Mouse (Mus musculus): ENCODE measurements around the gene AI481877. TPM values are rescaled to one million over a fixed set of nuclear protein-coding genes. Genes with fewer than 3 reads are reported as not detected.

Gene AI481877
- total RNA-seq, 2 experiments from 2014 or later, result not detected

DNA sequence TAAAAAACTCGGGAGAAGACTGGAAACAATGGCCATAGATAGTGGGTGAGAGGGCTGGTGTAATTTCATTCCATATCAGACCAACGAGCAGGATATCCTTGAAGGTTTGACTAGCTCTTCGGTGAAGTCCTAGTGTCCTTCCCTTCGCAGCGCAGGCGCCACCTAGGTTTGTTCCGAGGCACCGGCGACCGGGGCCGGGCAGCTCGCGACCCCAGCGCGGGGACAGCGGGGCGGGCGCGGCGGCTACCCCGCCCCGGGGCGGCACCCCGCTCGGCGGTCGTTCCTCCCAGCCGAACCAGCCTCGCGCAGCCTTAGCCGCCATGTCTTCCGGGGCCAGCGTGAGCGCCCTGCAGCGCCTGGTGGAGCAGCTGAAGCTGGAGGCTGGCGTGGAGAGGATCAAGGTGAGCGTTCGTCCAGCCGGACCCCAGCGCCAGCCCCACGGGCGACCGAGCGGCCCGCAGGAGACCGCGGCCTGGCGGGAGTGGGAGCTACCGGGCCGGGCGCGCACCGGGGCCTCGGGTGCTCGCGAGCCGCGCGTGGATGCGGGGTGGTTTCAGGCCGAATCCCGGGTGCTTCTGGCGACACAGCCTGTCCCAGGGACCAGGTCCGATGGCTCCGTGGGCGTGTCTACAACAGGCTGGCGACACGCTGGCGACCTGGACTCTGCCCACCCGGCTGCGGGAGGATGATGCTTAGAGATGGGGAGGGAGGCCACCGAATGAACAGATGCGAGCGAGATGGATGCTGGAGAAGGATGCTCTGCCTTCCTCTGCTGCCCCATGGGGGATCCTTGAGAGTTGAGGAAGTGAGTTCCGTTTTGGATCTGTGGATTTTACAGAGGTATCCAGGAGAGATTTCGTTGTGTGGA lies 103.6 kb downstream of the AI481877 start, which contains the start of gene Gng10:
TSS of gene Gng10 (plus strand) at position 171 of the 868 bp plus-strand sequence.
- peak; percentile 81 to 87 for DNase-seq

DNA sequence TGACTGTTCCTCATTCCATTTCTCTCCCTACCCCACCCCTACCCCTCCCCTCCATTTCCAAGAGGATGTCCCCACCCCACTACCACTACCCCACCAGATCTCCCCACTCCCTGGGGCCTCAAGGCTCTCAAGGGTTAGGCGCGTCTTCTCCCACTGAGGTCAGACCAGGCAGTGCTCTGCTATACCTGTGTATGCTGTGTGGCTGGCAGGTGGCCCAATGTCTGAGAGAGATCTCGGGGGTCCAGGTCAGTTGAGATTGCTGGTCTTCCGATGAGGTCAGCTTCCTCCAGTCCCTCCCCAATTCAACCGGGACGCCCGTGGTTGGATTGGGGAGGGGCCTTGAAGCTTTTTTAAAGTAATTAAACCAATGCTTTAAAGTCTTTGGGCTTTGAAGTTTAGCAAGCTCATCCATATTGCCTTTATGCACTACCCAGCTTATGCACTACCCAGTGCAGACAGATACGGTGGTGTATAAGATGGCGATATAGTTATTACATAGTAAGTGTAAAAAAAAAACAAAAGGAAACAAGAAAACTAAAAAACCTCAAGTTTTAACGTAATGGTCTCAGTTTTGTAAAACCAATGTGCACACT lies 104.4 kb downstream of the AI481877 start:
- no peak for DNase-seq

- DNase-seq, result no peak
Measured at GRCm38 (mm10) chr4:59016922-59017321, 121.9 kb downstream of the AI481877 start.

DNA sequence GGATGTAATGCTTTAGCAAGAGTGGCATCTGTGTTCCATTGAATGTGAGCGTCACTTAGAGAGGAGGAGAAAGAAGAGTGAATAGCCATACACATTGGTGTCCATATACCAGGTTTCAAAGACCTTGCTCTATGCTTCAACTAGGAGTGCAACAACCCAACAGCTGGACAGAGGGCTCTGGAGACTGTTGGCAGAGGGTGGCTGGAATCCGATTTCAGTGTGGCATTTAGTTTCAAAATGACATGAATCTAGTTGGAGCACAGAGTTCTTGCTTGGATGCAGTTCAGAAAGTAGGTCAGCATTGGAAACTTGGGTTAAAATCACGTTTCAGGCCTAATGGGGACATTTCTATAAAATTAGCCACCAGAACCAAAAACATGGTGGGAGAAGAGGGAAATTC lies 123.6 kb downstream of the AI481877 start:
- no peak for DNase-seq

GRCm38 (mm10) chr4:59011446-59011845 lies 127.3 kb downstream of the AI481877 start:
- no peak for DNase-seq

GRCm38 (mm10) chr4:59009696-59010095 lies 129.1 kb downstream of the AI481877 start:
- peak in 1 of 2 experiments; percentile 25 for DNase-seq

DNA sequence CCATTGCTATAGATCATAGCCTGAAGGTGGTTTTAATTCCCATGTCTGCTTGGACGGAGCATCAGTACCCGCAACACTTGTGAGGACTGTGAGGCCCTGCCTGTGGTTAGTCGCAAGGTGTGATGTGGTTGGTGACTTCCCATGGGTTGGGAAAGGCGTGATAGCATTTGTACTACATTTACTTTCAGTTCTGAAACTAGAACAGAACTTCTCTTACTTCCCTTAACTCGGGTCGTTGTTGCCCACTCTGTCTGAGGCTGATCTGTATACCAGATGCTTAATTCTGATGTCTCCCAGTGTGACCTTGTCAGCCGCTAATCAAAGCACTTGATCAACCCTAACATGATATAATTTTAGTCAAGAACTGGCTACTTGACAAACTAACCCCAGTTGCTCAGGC lies 129.6 kb downstream of the AI481877 start:
- no peak for DNase-seq

DNA sequence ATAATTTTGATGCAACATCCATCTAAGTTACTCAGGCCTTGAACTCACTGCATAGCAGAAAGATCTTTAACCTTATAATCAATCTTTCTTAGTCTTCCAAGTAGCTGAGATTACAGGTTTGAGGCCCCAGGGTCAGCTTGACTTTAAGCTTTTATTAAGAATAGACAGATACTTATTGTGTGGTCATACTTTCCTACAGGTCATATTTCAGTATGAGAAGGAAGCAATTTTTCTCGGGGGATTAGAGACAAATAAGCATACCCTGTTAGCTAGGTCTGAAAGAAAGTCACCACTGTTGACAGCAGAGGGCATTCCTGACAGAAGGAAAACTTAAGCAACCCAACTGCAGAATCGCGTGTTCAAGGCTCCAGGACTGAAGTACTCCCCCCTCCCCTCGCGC lies 130.8 kb downstream of the AI481877 start:
- no peak for DNase-seq

DNA sequence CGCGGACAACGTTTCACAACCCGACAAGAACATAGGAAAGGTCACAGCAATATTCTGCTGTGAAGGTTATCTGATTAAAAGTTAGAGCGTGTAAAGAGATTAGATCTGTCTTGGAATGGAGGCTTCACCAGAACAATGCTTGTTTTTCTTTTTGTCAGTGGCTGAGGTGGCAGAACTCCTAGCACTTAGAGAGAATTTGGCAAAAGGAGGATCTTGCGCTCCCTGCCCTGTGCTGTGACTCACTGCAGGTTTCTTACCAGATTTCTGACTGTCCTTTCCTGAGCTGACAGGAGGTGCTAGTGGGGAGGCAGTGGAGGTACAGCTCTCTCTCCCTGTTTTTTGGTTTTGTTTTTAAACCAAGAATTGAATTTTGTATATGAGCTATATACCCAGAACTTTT lies 131.8 kb downstream of the AI481877 start:
- peak; percentile 31 to 38 for DNase-seq

- DNase-seq, result no peak
Measured at GRCm38 (mm10) chr4:59006211-59006610, 132.6 kb downstream of the AI481877 start.

DNA sequence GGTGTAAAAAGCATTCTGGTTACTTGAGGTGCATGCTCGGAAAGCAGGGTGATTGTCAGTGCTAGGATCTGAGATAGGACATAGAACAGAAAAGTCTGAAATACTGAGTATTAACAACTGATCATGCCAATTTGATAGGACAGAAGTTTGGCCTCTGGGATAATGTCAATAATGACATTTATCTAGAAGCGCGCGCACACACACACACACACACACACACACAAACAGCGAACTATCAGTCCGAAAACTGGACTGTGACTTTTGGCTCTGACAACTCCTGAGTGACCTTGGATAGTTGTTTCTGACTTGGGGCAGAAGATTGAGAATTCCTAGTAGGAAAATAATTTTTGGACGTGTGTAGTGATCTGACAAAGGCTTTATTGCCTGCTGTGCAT lies 135.0 kb downstream of the AI481877 start:
- DNase-seq, result peak in 1 of 2 experiments; percentile 16

GRCm38 (mm10) chr4:59002948-59003805 lies 135.6 kb downstream of the AI481877 start, which contains the start of gene Gm20503:
Gene Gm20503, plus strand, starts transcription at chr4:59003210.
- peak; percentile 95 to 96 for DNase-seq

GRCm38 (mm10) chr4:59000614-59001013 lies 138.2 kb downstream of the AI481877 start:
- peak; percentile 46 to 63 for DNase-seq

- peak; percentile 77 to 78 for DNase-seq
Measured at GRCm38 (mm10) chr4:58999686-59000085, 139.1 kb downstream of the AI481877 start.

- no peak for DNase-seq
Measured at GRCm38 (mm10) chr4:58998688-58999087, 140.1 kb downstream of the AI481877 start.

DNA sequence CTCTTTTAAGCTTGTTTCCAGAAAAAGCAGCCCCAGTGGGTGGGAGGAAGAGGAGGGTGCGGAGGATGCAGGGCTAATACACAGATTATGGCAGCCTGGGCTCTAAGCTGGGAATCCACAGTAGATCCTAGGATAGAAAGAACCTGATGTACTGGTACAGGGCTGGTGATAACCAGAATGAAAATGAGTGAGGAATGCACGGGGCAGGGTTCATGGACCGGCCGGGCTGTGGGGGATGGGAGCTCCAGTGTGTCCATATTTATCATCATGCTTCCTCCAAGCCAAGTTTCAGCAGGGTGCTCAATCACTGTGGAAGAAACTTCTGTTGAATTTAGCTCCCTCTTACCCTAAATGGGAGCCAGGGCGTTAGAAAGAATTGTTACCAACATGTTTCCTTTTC lies 141.7 kb downstream of the AI481877 start:
- DNase-seq, result peak in 1 of 2 experiments; percentile 69

DNA sequence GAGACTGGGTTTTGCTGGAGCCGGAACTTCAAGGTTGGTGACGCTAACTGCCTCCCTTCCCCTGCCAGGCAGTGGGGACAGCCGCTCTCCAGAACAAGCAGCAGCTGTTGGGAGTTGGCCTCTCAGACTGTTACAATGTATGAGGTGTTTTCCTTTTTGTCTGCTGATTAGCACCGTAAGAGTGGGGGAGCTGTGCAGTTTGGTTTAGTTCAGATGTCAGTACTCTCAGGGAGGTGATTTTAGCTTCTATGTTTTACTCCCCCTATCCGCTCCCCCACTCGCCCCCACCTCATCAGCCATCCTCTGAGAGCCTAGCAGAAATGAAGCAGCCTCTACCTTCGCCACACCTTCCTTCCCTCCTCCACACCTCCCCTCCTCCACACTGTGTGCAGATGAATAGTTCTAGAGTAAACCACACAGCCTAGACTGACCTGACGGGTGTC lies 143.5 kb downstream of the AI481877 start:
- DNase-seq, result peak; percentile 51 to 64

DNA sequence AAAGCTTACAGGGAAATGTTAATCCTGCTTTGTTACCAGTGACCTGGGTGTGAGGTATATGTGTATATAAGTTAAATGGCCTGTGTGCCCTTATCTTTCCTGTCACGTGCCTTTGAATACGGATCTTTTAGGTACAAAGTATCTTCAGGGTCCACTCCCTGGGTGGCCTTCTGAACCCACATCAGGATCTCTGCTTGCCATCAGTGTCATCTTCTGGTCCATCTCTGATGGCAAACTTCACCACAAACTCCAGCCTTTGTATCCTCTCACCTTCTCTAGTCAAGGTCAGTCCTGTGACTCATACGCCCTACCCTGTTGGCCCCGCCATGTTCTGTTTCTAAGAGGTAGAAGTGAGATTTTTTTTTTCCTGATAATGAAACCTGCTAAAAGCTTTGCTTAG lies 144.0 kb downstream of the AI481877 start, which contains the start of gene Dnajc25:
TSS of gene Dnajc25 (plus strand) at position 301 of the 400 bp plus-strand sequence.
- DNase-seq, result peak in 1 of 2 experiments; percentile 18

All from adrenal gland, postnatal 36 days (tissue).